Mouse (Mus musculus): ENCODE results near the gene Dnm1l.
"Not testable (repeated sequence)": the region's sequence is repeated elsewhere in the genome, so short reads cannot be mapped to it uniquely, and the experiment has no call there.

Gene Dnm1l

GRCm38 (mm10) chr16:16358481-16359100 lies at the start of gene Dnm1l:
Gene Dnm1l, minus strand, starts transcription at chr16:16358959.
- peak; percentile 93 for DNase-seq (ENCODE audit: low spot score)

GRCm38 (mm10) chr16:16367217-16367616 lies 8.5 kb upstream of the Dnm1l start:
- DNase-seq (ENCODE audit: low spot score): peak; percentile 50

- not testable (repeated sequence) for DNase-seq (ENCODE audit: low spot score)
Measured at GRCm38 (mm10) chr16:16359101-16359482, 333 bp upstream of the Dnm1l start.

- peak; percentile 6 for DNase-seq (ENCODE audit: low spot score)
Measured at GRCm38 (mm10) chr16:16357908-16358307, 851 bp downstream of the Dnm1l start.

- DNase-seq (ENCODE audit: low spot score): no peak
Measured at GRCm38 (mm10) chr16:16346420-16346819, 12.3 kb downstream of the Dnm1l start.

GRCm38 (mm10) chr16:16325775-16326336 lies 32.9 kb downstream of the Dnm1l start:
- no peak for DNase-seq (ENCODE audit: low spot score)

- DNase-seq (ENCODE audit: low spot score): no peak
Measured at GRCm38 (mm10) chr16:16311319-16311718, 47.4 kb downstream of the Dnm1l start.

GRCm38 (mm10) chr16:16303888-16304287 lies 54.9 kb downstream of the Dnm1l start:
- no peak for DNase-seq (ENCODE audit: low spot score)

GRCm38 (mm10) chr16:16303138-16303827 lies 55.5 kb downstream of the Dnm1l start:
- peak; percentile 72 for DNase-seq (ENCODE audit: low spot score)

GRCm38 (mm10) chr16:16302369-16303137 lies 56.2 kb downstream of the Dnm1l start, which contains the start of gene Yars2:
Gene Yars2, plus strand, starts transcription at chr16:16302965.
- peak; percentile 91 for DNase-seq (ENCODE audit: low spot score)

GRCm38 (mm10) chr16:16273752-16274151 lies 85.0 kb downstream of the Dnm1l start:
- no peak for DNase-seq (ENCODE audit: low spot score)

GRCm38 (mm10) chr16:16272978-16273377 lies 85.8 kb downstream of the Dnm1l start:
- DNase-seq (ENCODE audit: low spot score): no peak

GRCm38 (mm10) chr16:16262436-16262835 lies 96.3 kb downstream of the Dnm1l start:
- DNase-seq (ENCODE audit: low spot score): no peak

Data from yolk sac, embryonic 10.5 days (tissue).